Mouse (Mus musculus) midbrain, embryonic 14.5 days (tissue): Measurements from ENCODE around the gene Nt5dc2. TPM values are rescaled to one million over a fixed set of nuclear protein-coding genes. Genes with fewer than 3 reads are reported as not detected.

ENCODE experiments used
- ATAC-seq: fragments of 200-750 bp; cut with Nextera tagmentation; 2 replicates; pipeline ENCODE4 v1.8.0; 2017; ENCODE audit warnings: moderate number of reproducible peaks, moderate library complexity; ENCODE audit not compliant: low FRiP score, low TSS enrichment
- DNase-seq: peaks from one replicate; pipeline ENCODE4 v3.0.0-alpha.2; 2015
- H3K27ac ChIP-seq: fragments of 300-500 bp; sonication (generic); replicated peaks from 2 replicates; pipeline ENCODE4 v1.5.1; 2014; ENCODE audit warnings: mild to moderate bottlenecking, low read depth, low read length, moderate library complexity
- H3K27me3 ChIP-seq: fragments of 300-500 bp; sonication (generic); 2 replicates; pipeline ENCODE4 v1.6.1; 2014; ENCODE audit warnings: low read length, control low read depth, mixed read lengths; ENCODE audit not compliant: control insufficient read depth, insufficient read depth
- H3K36me3 ChIP-seq: fragments of 300-500 bp; sonication (generic); 2 replicates; pipeline ENCODE4 v1.6.1; 2014; ENCODE audit warnings: low read length, control low read depth; ENCODE audit not compliant: control insufficient read depth, insufficient read depth
- H3K4me1 ChIP-seq: fragments of 300-500 bp; sonication (generic); 2 replicates; pipeline ENCODE4 v1.6.1; 2014; ENCODE audit warnings: mild to moderate bottlenecking, antibody characterized with exemption, low read length, control low read depth; ENCODE audit not compliant: control insufficient read depth, insufficient read depth
- H3K4me2 ChIP-seq: fragments of 300-500 bp; sonication (generic); 2 replicates; pipeline ENCODE4 v1.6.1; 2014; ENCODE audit warnings: mild to moderate bottlenecking, low read length, moderate library complexity
- H3K4me3 ChIP-seq: fragments of 300-500 bp; sonication (generic); replicated peaks from 2 replicates; pipeline ENCODE4 v1.5.1; 2014; ENCODE audit warnings: low read depth, low read length
- H3K9ac ChIP-seq: fragments of 300-500 bp; sonication (generic); replicated peaks from 2 replicates; pipeline ENCODE4 v1.6.1; 2014; ENCODE audit warnings: mild to moderate bottlenecking, low read length, moderate library complexity
- H3K9me3 ChIP-seq: fragments of 300-500 bp; sonication (generic); 2 replicates; pipeline ENCODE4 v1.6.1; 2016; ENCODE audit warnings: low read length, control low read depth, mixed read lengths; ENCODE audit not compliant: control insufficient read depth
- WGBS: fragments of 180-500 bp; shearing (Covaris S2); extraction: QIAGEN DNeasy Blood & Tissue Kit; methylation state at CpG from one replicate; pipeline ENCODE4 v1.1.7; 2014; 5-methylcytosine and 5-hydroxymethylcytosine counted together
- polyA plus RNA-seq: library from polyadenylated mRNA; unstranded; fragments of >200 nt; fragmentation: Nextera tagmentation; extraction: Ambion mirVana; gene quantifications from 2 replicates; pipeline ENCODE4 v1.2.1, GENCODE M21; 2014

The Nt5dc2 gene
- polyA plus RNA-seq, 1 experiment from 2014 or later = 284 TPM

GRCm38 (mm10) chr14:31132031-31132430 lies 1.2 kb downstream of the Nt5dc2 start:
- Histone ChIP-seq H3K27me3 (no peaks in the 10 kb centered on the region), H3K9ac (peak overlapping the region; percentile 79; the same call in 1 of the 2 replicates)
- WGBS = 7% methylated on average over 6 of the region's 6 CpGs

GRCm38 (mm10) chr14:31132491-31132975 lies 1.7 kb downstream of the Nt5dc2 start:
- no peak overlapping the region; the same call in 1 of the 2 replicates for H3K9ac ChIP-seq
- DNase-seq (no peak), ATAC-seq (no peak)
- WGBS = 88% methylated on average over 7 of the region's 7 CpGs
- H3K36me3 ChIP-seq = peaks cover 34% of the 10 kb centered on the region
- H3K4me2 ChIP-seq = peak overlapping the region; percentile 53
- no peaks in the 10 kb centered on the region for H3K9me3 ChIP-seq
- H3K4me1 ChIP-seq = peaks cover 32% of the 10 kb centered on the region
- peak overlapping the region; percentile 80 for H3K4me3 ChIP-seq
- H3K27ac ChIP-seq = no peak overlapping the region
- no peaks in the 10 kb centered on the region for H3K27me3 ChIP-seq

More at GRCm38 (mm10) chr14:31132031-31132430, 1.2 kb downstream of the Nt5dc2 start:
- ATAC-seq = no peak
- H3K4me3 ChIP-seq = peak overlapping the region; percentile 80
- no peak overlapping the region for H3K27ac ChIP-seq
- H3K9me3 ChIP-seq = no peaks in the 10 kb centered on the region
- peak overlapping the region; percentile 53 for H3K4me2 ChIP-seq
- DNase-seq = peak; percentile 21
- peaks cover 29% of the 10 kb centered on the region for H3K36me3 ChIP-seq
- peaks cover 37% of the 10 kb centered on the region for H3K4me1 ChIP-seq

- WGBS = 75% methylated on average over 11 of the region's 11 CpGs
- ATAC-seq = no peak
- 0 out of 2 replicates have a peak overlapping the region, but pooled peaks have one; percentile 8 for H3K4me3 ChIP-seq
- peak; percentile 16 for DNase-seq
- no peaks in the 10 kb centered on the region for H3K9me3 ChIP-seq
- peaks cover 29% of the 10 kb centered on the region for H3K4me1 ChIP-seq
- H3K4me2 ChIP-seq = peak overlapping the region; percentile 53
- no peak overlapping the region; the same call in 1 of the 2 replicates for H3K9ac ChIP-seq
- peaks cover 39% of the 10 kb centered on the region for H3K36me3 ChIP-seq
- no peaks in the 10 kb centered on the region for H3K27me3 ChIP-seq
- H3K27ac ChIP-seq = no peak overlapping the region
Observed at GRCm38 (mm10) chr14:31133023-31133665, 2.3 kb downstream of the Nt5dc2 start.

- Histone ChIP-seq H3K27ac (no peak overlapping the region), H3K27me3 (no peaks in the 10 kb centered on the region), H3K4me3 (no peak overlapping the region), H3K36me3 (peaks cover 51% of the 10 kb centered on the region), H3K9me3 (no peaks in the 10 kb centered on the region), H3K4me1 (peaks cover 29% of the 10 kb centered on the region), H3K9ac (no peak overlapping the region), H3K4me2 (peak overlapping the region; percentile 53; the same call in 1 of the 2 replicates)
- no peak for ATAC-seq
- 83% methylated on average over 25 of the region's 25 CpGs for WGBS
- peak; percentile 41 for DNase-seq
Observed at GRCm38 (mm10) chr14:31134015-31135000, 3.5 kb downstream of the Nt5dc2 start.

GRCm38 (mm10) chr14:31135495-31136410 lies 4.9 kb downstream of the Nt5dc2 start:
- Histone ChIP-seq H3K4me2 (no peak overlapping the region), H3K27ac (no peak overlapping the region), H3K4me3 (no peak overlapping the region), H3K9me3 (no peaks in the 10 kb centered on the region), H3K9ac (no peak overlapping the region), H3K27me3 (no peaks in the 10 kb centered on the region), H3K36me3 (peaks cover 65% of the 10 kb centered on the region), H3K4me1 (peaks cover 21% of the 10 kb centered on the region)
- 96% methylated on average over 34 of the region's 34 CpGs for WGBS
- no peak for ATAC-seq
- no peak for DNase-seq

- Histone ChIP-seq H3K9me3 (no peaks in the 10 kb centered on the region), H3K27me3 (no peaks in the 10 kb centered on the region), H3K4me3 (no peak overlapping the region), H3K27ac (no peak overlapping the region), H3K4me2 (no peak overlapping the region), H3K4me1 (peaks cover 21% of the 10 kb centered on the region), H3K9ac (no peak overlapping the region), H3K36me3 (peaks cover 74% of the 10 kb centered on the region)
- 92% methylated on average over 26 of the region's 26 CpGs for WGBS
- DNase-seq = no peak
- ATAC-seq = no peak
Observed at GRCm38 (mm10) chr14:31136411-31137280, 5.8 kb downstream of the Nt5dc2 start.

GRCm38 (mm10) chr14:31137281-31137595 lies 6.4 kb downstream of the Nt5dc2 start:
- Histone ChIP-seq H3K9me3 (no peaks in the 10 kb centered on the region), H3K36me3 (peaks cover 80% of the 10 kb centered on the region), H3K9ac (no peak overlapping the region), H3K4me2 (no peak overlapping the region), H3K4me3 (no peak overlapping the region), H3K27me3 (no peaks in the 10 kb centered on the region), H3K4me1 (peaks cover 15% of the 10 kb centered on the region), H3K27ac (no peak overlapping the region)
- ATAC-seq (no peak), DNase-seq (no peak)
- 91% methylated on average over 10 of the region's 10 CpGs for WGBS
